Mouse (Mus musculus) thymus, adult 2 months (tissue): ENCODE measurements around the gene Osbp2.

ENCODE experiments used
- CTCF ChIP-seq: fragments of 200-500 bp; IDR thresholded peaks from 2 replicates; pipeline ENCODE4 v1.5.1; 2012; ENCODE audit warnings: mild to moderate bottlenecking, control low read depth, low read length, moderate library complexity, borderline replicate concordance; ENCODE audit not compliant: control insufficient read depth, poor library complexity, insufficient read depth; ENCODE audit errors: extremely low read depth
- POLR2A ChIP-seq: fragments of 200-500 bp; IDR thresholded peaks from 2 replicates; pipeline ENCODE4 v1.6.1; 2012; ENCODE audit warnings: mild to moderate bottlenecking, low read length, control low read depth, moderate library complexity; ENCODE audit not compliant: control insufficient read depth, poor library complexity, insufficient read depth; ENCODE audit errors: extremely low read depth

DNA sequence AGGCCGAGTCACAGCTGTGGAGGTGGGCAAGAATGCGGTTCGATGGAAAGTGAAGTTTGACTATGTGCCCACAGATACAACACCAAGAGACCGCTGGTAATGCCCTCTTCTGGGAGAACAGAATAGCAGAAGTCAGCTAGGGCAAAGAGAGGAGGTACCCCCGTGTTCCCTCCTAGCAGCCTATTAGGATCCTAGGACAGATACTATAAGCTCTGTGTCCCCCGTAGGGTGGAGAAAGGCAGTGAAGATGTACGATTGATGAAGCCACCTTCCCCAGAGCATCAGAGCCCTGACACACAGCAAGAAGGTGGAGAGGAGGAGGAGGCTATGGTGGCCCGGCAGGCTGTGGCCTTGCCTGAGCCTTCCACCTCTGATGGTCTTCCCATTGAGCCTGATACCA, 178.3 kb downstream of the Osbp2 start:
- TF ChIP-seq CTCF = no peak
- no peak for TF ChIP-seq POLR2A
